Mouse (Mus musculus) lung, adult 2 months (tissue): ENCODE measurements around the gene Tmem234.

Source experiments
- CTCF ChIP-seq: fragments of 200-500 bp; IDR thresholded peaks from 2 replicates; pipeline ENCODE4 v1.5.1; 2011; ENCODE audit warnings: mild to moderate bottlenecking, low read length, control low read depth; ENCODE audit not compliant: insufficient read depth
- POLR2A ChIP-seq: fragments of 200-500 bp; IDR thresholded peaks from 2 replicates; pipeline ENCODE4 v1.6.1; 2011; ENCODE audit warnings: low read depth, mild to moderate bottlenecking, control low read depth, low read length, borderline replicate concordance; ENCODE audit errors: extremely low read depth

GRCm38 (mm10) chr4:129614093-129614492, 13.6 kb downstream of the Tmem234 start, which contains the start of gene Dcdc2b:
- TF ChIP-seq POLR2A = no peak
- no peak for TF ChIP-seq CTCF
